Mouse (Mus musculus) forebrain, embryonic 14.5 days (tissue): ENCODE measurements around the gene Spint4. TPM values are rescaled to one million over a fixed set of nuclear protein-coding genes. Genes with fewer than 3 reads are reported as not detected.
"Not testable (repeated sequence)": the region's sequence is repeated elsewhere in the genome, so short reads cannot be mapped to it uniquely, and the experiment has no call there.

Experiments used
- ATAC-seq: fragments of 200-750 bp; cut with Nextera tagmentation; 2 replicates; pipeline ENCODE4 v1.8.0; 2017; ENCODE audit warnings: mild to moderate bottlenecking, moderate library complexity
- DNase-seq: peaks from one replicate; pipeline ENCODE4 v3.0.0-alpha.2; 2015; ENCODE audit warnings: low spot score
- H3K27ac ChIP-seq: fragments of 300-500 bp; sonication (generic); 2 replicates; pipeline ENCODE4 v1.5.1; 2014; ENCODE audit warnings: low read depth, mild to moderate bottlenecking, control low read depth, low read length, moderate library complexity
- H3K27me3 ChIP-seq: fragments of 300-500 bp; sonication (generic); replicated peaks from 2 replicates; pipeline ENCODE4 v1.6.1; 2014; ENCODE audit warnings: low read length, control low read depth, mixed read lengths; ENCODE audit not compliant: control insufficient read depth, insufficient read depth
- H3K36me3 ChIP-seq: fragments of 300-500 bp; sonication (generic); 2 replicates; pipeline ENCODE4 v1.6.1; 2014; ENCODE audit warnings: low read length, control low read depth; ENCODE audit not compliant: control insufficient read depth, insufficient read depth
- H3K4me1 ChIP-seq: fragments of 300-500 bp; sonication (generic); 2 replicates; pipeline ENCODE4 v1.6.1; 2014; ENCODE audit warnings: antibody characterized with exemption, low read length, control low read depth; ENCODE audit not compliant: control insufficient read depth, insufficient read depth
- H3K4me2 ChIP-seq: fragments of 300-500 bp; sonication (generic); 2 replicates; pipeline ENCODE4 v1.6.1; 2014; ENCODE audit warnings: mild to moderate bottlenecking, control low read depth, low read length
- H3K4me3 ChIP-seq: fragments of 300-500 bp; sonication (generic); 2 replicates; pipeline ENCODE4 v1.5.1; 2014; ENCODE audit warnings: low read depth, low read length, control low read depth
- H3K9ac ChIP-seq: fragments of 300-500 bp; sonication (generic); 2 replicates; pipeline ENCODE4 v1.6.1; 2014; ENCODE audit warnings: mild to moderate bottlenecking, low read length, control low read depth, moderate library complexity
- H3K9me3 ChIP-seq: fragments of 300-500 bp; sonication (generic); replicated peaks from 2 replicates; pipeline ENCODE4 v1.6.1; 2016; ENCODE audit warnings: low read length, control low read depth, mixed read lengths; ENCODE audit not compliant: control insufficient read depth
- WGBS: fragments of 180-500 bp; shearing (Covaris S2); extraction: QIAGEN DNeasy Blood & Tissue Kit; methylation state at CpG from one replicate; pipeline ENCODE4 v1.1.7; 2014; 5-methylcytosine and 5-hydroxymethylcytosine counted together
- polyA plus RNA-seq: library from polyadenylated mRNA; unstranded; fragments of >200 nt; fragmentation: Nextera tagmentation; extraction: Ambion mirVana; gene quantifications from 2 replicates; pipeline ENCODE4 v1.2.1, GENCODE M21; 2014

Spint4 gene
- polyA plus RNA-seq, 1 experiment from 2014 or later = not detected

DNA sequence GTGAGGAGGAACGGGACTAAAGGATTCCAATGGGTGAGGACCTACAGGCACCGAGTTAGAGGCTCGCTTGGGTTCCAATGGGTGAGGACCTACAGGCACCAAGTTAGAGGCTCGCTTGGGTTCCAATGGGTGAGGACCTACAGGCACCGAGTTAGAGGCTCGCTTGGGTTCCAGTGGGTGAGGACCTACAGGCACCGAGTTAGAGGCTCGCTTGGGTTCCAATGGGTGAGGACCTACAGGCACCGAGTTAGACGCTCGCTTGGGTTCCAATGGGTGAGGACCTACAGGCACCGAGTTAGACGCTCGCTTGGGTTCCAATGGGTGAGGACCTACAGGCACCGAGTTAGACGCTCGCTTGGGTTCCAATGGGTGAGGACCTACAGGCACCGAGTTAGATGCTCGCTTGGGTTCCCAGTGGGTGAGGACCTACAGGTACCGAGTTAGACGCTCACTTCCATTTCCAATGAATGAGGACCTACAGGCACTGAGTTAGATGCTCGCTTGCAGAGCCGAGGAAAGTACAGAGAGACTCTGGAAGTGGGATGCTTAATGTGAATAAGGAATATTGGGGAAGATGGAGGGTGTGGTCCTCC, 18.0 kb downstream of the Spint4 start:
- not testable (repeated sequence) for DNase-seq, H3K4me1 ChIP-seq, H3K9ac ChIP-seq, H3K36me3 ChIP-seq, H3K9me3 ChIP-seq, ATAC-seq, H3K4me2 ChIP-seq, H3K27ac ChIP-seq, H3K27me3 ChIP-seq, H3K4me3 ChIP-seq
- 94% methylated on average over 21 of the region's 23 CpGs for WGBS

GRCm38 (mm10) chr2:164723276-164723675, 25.0 kb downstream of the Spint4 start:
- H3K27ac ChIP-seq = no peak overlapping the region
- no peaks in the 10 kb centered on the region for H3K36me3 ChIP-seq
- ATAC-seq = no peak
- no peak for DNase-seq
- H3K9ac ChIP-seq = no peak overlapping the region
- H3K27me3 ChIP-seq = no peaks in the 10 kb centered on the region
- 56% methylated on average over 4 of the region's 4 CpGs for WGBS
- H3K4me2 ChIP-seq = no peak overlapping the region
- no peaks in the 10 kb centered on the region for H3K9me3 ChIP-seq
- H3K4me1 ChIP-seq = no peaks in the 10 kb centered on the region
- no peak overlapping the region for H3K4me3 ChIP-seq

DNA sequence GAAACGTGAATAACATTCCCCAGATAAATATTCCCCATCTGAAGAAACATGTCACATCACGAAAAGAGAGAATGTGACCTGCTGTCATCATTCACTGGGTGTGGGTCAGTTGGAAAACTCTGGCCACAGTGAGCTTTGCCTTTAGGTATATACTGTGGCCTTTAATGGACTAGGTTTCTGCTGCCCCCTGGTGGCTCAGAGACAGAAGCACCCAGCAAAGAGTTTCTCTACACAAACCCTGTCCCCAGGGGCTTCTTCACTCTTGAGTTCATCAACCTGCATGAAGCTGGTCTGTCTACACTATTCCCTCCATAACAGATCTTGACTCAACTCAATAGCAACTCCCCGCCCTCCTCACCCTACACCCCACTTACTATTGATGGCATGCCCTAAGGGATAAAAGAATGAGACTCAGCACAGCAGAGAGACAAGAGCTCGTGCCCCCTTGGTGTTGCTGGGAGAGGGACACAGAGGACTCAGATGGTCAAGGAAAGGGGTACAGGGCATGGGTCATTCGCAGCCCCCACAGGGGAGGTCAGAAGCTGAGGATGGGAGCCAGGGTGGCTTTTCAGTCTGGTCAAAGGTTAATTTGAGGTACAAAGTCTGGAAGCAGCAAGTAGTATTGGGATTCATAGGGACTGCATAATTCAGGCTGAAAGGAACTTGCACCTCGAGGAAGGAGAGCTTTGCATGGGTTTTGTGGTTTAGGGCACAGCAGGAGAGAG, 27.8 kb downstream of the Spint4 start:
- no peaks in the 10 kb centered on the region for H3K4me1 ChIP-seq
- DNase-seq (peak; percentile 77), ATAC-seq (no peak)
- H3K9me3 ChIP-seq = no peaks in the 10 kb centered on the region
- H3K9ac ChIP-seq = no peak overlapping the region
- WGBS = 28% methylated on average over 6 of the region's 6 CpGs
- no peak overlapping the region for H3K4me2 ChIP-seq
- no peaks in the 10 kb centered on the region for H3K27me3 ChIP-seq
- H3K36me3 ChIP-seq = no peaks in the 10 kb centered on the region
- H3K4me3 ChIP-seq = no peak overlapping the region
- no peak overlapping the region for H3K27ac ChIP-seq

- no peak overlapping the region for H3K27ac ChIP-seq
- H3K36me3 ChIP-seq = no peaks in the 10 kb centered on the region
- no peaks in the 10 kb centered on the region for H3K4me1 ChIP-seq
- H3K9ac ChIP-seq = no peak overlapping the region
- no peaks in the 10 kb centered on the region for H3K9me3 ChIP-seq
- no peak overlapping the region for H3K4me3 ChIP-seq
- ATAC-seq (no peak), DNase-seq (no peak)
- no peaks in the 10 kb centered on the region for H3K27me3 ChIP-seq
- 86% methylated on average over 5 of the region's 5 CpGs for WGBS
- H3K4me2 ChIP-seq = no peak overlapping the region
Measured at GRCm38 (mm10) chr2:164731719-164732118, 33.4 kb downstream of the Spint4 start.

DNA sequence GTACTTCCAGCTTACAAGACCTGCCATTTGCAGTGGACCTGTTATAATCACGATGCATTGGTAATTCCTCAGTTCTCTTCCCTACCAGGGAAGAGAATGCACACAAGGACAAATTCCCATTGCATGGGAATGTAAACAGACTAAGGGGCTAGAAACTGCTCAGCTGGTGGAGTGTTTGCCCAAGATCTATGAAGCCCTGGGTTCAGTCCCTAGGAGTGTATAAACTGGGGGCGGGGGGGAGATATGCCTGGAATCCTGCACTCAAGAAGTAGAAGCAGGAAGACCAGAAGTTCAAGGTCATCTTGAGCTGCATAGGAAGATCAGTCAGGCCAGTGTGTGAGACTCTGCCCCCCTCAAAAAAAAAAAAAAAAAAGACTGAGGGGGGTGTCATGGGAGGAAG, 35.0 kb downstream of the Spint4 start:
- ATAC-seq (no peak), DNase-seq (no peak)
- Histone ChIP-seq H3K27ac (no peak overlapping the region), H3K4me3 (no peak overlapping the region), H3K9me3 (no peaks in the 10 kb centered on the region), H3K4me1 (no peaks in the 10 kb centered on the region), H3K27me3 (no peaks in the 10 kb centered on the region), H3K36me3 (no peaks in the 10 kb centered on the region), H3K4me2 (no peak overlapping the region), H3K9ac (no peak overlapping the region)
- 87% methylated on average over 2 of the region's 2 CpGs for WGBS

- H3K36me3 ChIP-seq = no peaks in the 10 kb centered on the region
- no peak overlapping the region for H3K27ac ChIP-seq
- no peak overlapping the region for H3K9ac ChIP-seq
- no peak overlapping the region for H3K4me2 ChIP-seq
- no peaks in the 10 kb centered on the region for H3K27me3 ChIP-seq
- no peaks in the 10 kb centered on the region for H3K9me3 ChIP-seq
- ATAC-seq = no peak
- 87% methylated on average over 5 of the region's 5 CpGs for WGBS
- no peak for DNase-seq
- H3K4me1 ChIP-seq = no peaks in the 10 kb centered on the region
- H3K4me3 ChIP-seq = no peak overlapping the region
Measured at GRCm38 (mm10) chr2:164734839-164735238, 36.5 kb downstream of the Spint4 start.

DNA sequence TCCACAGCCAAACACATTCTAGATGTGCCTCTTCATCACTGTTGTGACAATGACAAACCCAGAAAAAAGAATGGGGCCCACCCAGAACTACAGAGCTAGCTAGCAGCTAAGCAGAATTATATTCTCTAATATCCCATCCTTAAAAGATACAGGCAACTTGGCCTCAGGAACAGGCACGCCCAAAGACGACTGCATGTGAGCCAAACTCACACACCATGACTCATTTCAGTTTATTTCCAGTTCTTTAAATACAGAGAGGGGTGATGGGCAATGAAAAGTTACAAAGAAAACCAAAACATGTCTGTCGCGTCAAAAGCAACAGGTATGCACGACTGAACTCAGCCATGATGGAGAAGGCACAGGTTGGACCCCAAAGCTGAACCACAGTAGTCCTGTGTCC, 37.1 kb downstream of the Spint4 start:
- DNase-seq = no peak
- no peaks in the 10 kb centered on the region for H3K36me3 ChIP-seq
- ATAC-seq = no peak
- H3K9ac ChIP-seq = no peak overlapping the region
- no peak overlapping the region for H3K4me2 ChIP-seq
- no peak overlapping the region for H3K27ac ChIP-seq
- H3K4me1 ChIP-seq = no peaks in the 10 kb centered on the region
- 90% methylated on average over 5 of the region's 5 CpGs for WGBS
- H3K27me3 ChIP-seq = no peaks in the 10 kb centered on the region
- H3K4me3 ChIP-seq = no peak overlapping the region
- H3K9me3 ChIP-seq = no peaks in the 10 kb centered on the region

DNA sequence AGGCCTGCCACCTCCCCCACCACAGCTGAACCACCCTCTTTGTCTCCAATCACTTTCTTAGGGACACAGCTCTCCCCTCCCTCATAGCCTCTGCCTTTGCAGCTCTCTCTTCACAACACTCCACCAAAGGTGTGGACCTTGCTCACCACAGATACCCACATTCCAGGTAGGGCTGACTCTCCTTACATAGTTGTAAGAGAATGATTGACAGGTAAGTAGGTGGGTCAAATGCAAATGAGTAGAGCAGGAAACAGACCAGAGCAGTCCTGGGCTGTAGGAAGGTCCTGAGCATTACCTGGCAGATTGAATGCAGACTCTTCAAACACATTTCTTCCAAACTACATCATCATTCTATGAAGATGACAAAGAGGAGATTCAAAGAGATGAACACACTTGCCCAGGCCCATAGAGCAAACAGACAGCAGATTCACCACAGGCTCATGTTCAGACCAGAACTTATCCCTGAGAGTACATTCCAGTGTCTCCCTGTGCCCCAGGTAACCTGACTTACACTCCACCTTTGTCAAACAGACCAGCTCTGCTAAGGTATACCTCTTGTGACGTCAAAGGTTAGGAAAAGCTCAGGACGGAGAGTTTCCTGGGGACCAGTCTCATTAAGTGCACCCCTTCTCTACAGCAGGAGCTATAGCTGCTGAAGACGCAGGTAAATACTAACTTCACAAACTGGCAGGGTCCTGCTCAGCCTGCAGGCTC, 39.2 kb downstream of the Spint4 start:
- ATAC-seq (no peak), DNase-seq (no peak)
- no peaks in the 10 kb centered on the region for H3K9me3 ChIP-seq
- no peak overlapping the region for H3K27ac ChIP-seq
- no peak overlapping the region for H3K4me3 ChIP-seq
- H3K9ac ChIP-seq = no peak overlapping the region
- no peaks in the 10 kb centered on the region for H3K4me1 ChIP-seq
- WGBS = 74% methylated on average over 3 of the region's 3 CpGs
- H3K27me3 ChIP-seq = no peaks in the 10 kb centered on the region
- H3K4me2 ChIP-seq = no peak overlapping the region
- H3K36me3 ChIP-seq = no peaks in the 10 kb centered on the region

GRCm38 (mm10) chr2:164739876-164740275, 41.6 kb downstream of the Spint4 start:
- H3K4me3 ChIP-seq = no peak overlapping the region
- no peaks in the 10 kb centered on the region for H3K36me3 ChIP-seq
- no peaks in the 10 kb centered on the region for H3K27me3 ChIP-seq
- H3K4me1 ChIP-seq = no peaks in the 10 kb centered on the region
- H3K9me3 ChIP-seq = no peaks in the 10 kb centered on the region
- no peak for ATAC-seq
- no peak for DNase-seq
- no peak overlapping the region for H3K4me2 ChIP-seq
- H3K27ac ChIP-seq = no peak overlapping the region
- 64% methylated on average over 7 of the region's 7 CpGs for WGBS
- H3K9ac ChIP-seq = no peak overlapping the region
